Mouse (Mus musculus) stomach, postnatal 0 days (tissue): Measurements from ENCODE around the gene Sgsm2. TPM values are rescaled to one million over a fixed set of nuclear protein-coding genes. Genes with fewer than 3 reads are reported as not detected.

Source experiments
- ATAC-seq: fragments of 200-750 bp; cut with Nextera tagmentation; 2 replicates; pipeline ENCODE4 v1.8.0; 2017; ENCODE audit not compliant: low FRiP score, low TSS enrichment
- DNase-seq: peaks from one replicate; pipeline ENCODE4 v3.0.0-alpha.2; 2016; ENCODE audit warnings: low spot score
- H3K27ac ChIP-seq: fragments of 300-500 bp; sonication (generic); replicated peaks from 2 replicates; pipeline ENCODE4 v1.5.1; 2014; ENCODE audit warnings: mild to moderate bottlenecking, control low read depth
- H3K27me3 ChIP-seq: fragments of 300-500 bp; sonication (generic); 2 replicates; pipeline ENCODE4 v1.6.1; 2014; ENCODE audit warnings: low read length; ENCODE audit not compliant: control insufficient read depth, insufficient read depth
- H3K36me3 ChIP-seq: fragments of 300-500 bp; sonication (generic); 2 replicates; pipeline ENCODE4 v1.6.1; 2014; ENCODE audit warnings: low read length, mixed read lengths; ENCODE audit not compliant: control insufficient read depth, insufficient read depth
- H3K4me1 ChIP-seq: fragments of 300-500 bp; sonication (generic); replicated peaks from 2 replicates; pipeline ENCODE4 v1.6.1; 2014; ENCODE audit warnings: antibody characterized with exemption; ENCODE audit not compliant: control insufficient read depth, insufficient read depth
- H3K4me2 ChIP-seq: fragments of 300-500 bp; sonication (generic); replicated peaks from 2 replicates; pipeline ENCODE4 v1.6.1; 2014; ENCODE audit warnings: low read depth, mild to moderate bottlenecking, control low read depth, moderate library complexity
- H3K4me3 ChIP-seq: fragments of 300-500 bp; sonication (generic); 2 replicates; pipeline ENCODE4 v1.5.1; 2014; ENCODE audit warnings: low read depth, low read length, control low read depth
- H3K9ac ChIP-seq: fragments of 300-500 bp; sonication (generic); 2 replicates; pipeline ENCODE4 v1.6.1; 2014; ENCODE audit warnings: mild to moderate bottlenecking, low read length, control low read depth, mixed read lengths
- H3K9me3 ChIP-seq: fragments of 300-500 bp; sonication (generic); 2 replicates; pipeline ENCODE4 v1.6.1; 2016; ENCODE audit warnings: low read length; ENCODE audit not compliant: control insufficient read depth
- CTCF ChIP-seq: IDR thresholded peaks from 2 replicates; pipeline ENCODE4 v1.5.1; 2016; ENCODE audit warnings: antibody characterized with exemption, low read depth, mild to moderate bottlenecking, moderate library complexity
- EP300 ChIP-seq: optimal IDR thresholded peaks from 2 replicates; pipeline ENCODE3; 2016; ENCODE audit warnings: antibody characterized with exemption
- WGBS: fragments of 180-500 bp; shearing (Covaris S2); extraction: QIAGEN DNeasy Blood & Tissue Kit; methylation state at CpG from one replicate; pipeline ENCODE4 v1.1.7; 2014; 5-methylcytosine and 5-hydroxymethylcytosine counted together
- polyA plus RNA-seq: library from polyadenylated mRNA; unstranded; fragments of >200 nt; fragmentation: Nextera tagmentation; extraction: Ambion mirVana; gene quantifications from 2 replicates; pipeline ENCODE4 v1.2.1, GENCODE M21; 2015

The Sgsm2 gene
- polyA plus RNA-seq, 1 experiment from 2014 or later = 3.4 TPM

DNA sequence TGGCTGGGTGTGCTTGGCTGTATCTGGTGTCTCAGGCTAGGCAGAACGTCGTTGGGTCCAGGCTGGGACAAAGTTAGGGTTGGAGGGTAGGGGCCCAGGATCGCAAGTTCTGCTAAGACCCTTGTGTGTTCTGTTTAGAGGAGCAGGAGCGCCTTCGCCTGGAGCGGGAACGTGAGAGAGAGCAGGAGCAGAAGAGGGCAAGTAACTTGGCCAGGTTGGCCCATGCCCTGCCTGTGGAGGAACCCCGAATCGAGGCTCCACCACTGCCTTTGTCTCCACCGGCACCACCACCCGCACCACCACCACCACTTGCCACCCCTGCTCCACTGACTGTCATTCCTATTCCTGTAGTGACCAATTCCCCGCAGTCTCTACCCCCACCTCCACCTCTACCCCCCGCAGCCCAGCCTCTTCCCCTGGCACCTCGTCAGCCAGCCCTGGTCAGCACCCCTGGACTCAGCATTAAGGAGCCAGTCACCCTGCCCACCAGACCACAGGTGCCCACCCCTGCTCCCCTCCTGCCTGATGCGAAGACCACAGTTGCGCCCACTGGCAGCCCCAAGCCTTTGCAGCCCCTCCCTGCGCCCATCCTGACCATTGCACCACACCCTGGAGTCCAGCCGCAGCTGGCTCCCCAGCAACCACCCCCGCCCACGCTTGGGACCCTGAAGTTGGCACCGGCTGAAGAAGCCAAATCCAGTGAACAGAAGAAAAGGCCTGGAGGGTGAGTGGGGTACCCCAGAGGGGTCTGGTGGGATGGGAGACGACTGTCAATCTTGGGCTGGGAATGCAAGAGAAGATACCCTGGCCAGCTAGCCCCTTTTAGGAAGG is 60.4 kb downstream of the Sgsm2 start:
- no peak overlapping the region for H3K4me2 ChIP-seq
- TF ChIP-seq CTCF = no peak
- TF ChIP-seq EP300 = no peak
- H3K4me3 ChIP-seq = no peak overlapping the region
- H3K9me3 ChIP-seq = no peaks in the 10 kb centered on the region
- H3K27ac ChIP-seq = no peak overlapping the region
- ATAC-seq (no peak), DNase-seq (no peak)
- no peaks in the 10 kb centered on the region; the same call in 1 of the 2 replicates for H3K36me3 ChIP-seq
- 92% methylated on average over 21 of the region's 22 CpGs for WGBS
- H3K9ac ChIP-seq = no peak overlapping the region
- H3K27me3 ChIP-seq = no peaks in the 10 kb centered on the region
- peaks cover 12% of the 10 kb centered on the region; the same call in 1 of the 2 replicates for H3K4me1 ChIP-seq

GRCm38 (mm10) chr11:74835593-74836224 is 61.2 kb downstream of the Sgsm2 start:
- Histone ChIP-seq H3K36me3 (no peaks in the 10 kb centered on the region; the same call in 1 of the 2 replicates), H3K27me3 (no peaks in the 10 kb centered on the region), H3K4me2 (no peak overlapping the region), H3K9me3 (no peaks in the 10 kb centered on the region), H3K9ac (no peak overlapping the region), H3K4me3 (no peak overlapping the region), H3K4me1 (peaks cover 12% of the 10 kb centered on the region; the same call in 1 of the 2 replicates), H3K27ac (no peak overlapping the region)
- WGBS = 86% methylated on average over 6 of the region's 6 CpGs
- no peak for TF ChIP-seq CTCF
- TF ChIP-seq EP300 = no peak
- DNase-seq (no peak), ATAC-seq (no peak)

DNA sequence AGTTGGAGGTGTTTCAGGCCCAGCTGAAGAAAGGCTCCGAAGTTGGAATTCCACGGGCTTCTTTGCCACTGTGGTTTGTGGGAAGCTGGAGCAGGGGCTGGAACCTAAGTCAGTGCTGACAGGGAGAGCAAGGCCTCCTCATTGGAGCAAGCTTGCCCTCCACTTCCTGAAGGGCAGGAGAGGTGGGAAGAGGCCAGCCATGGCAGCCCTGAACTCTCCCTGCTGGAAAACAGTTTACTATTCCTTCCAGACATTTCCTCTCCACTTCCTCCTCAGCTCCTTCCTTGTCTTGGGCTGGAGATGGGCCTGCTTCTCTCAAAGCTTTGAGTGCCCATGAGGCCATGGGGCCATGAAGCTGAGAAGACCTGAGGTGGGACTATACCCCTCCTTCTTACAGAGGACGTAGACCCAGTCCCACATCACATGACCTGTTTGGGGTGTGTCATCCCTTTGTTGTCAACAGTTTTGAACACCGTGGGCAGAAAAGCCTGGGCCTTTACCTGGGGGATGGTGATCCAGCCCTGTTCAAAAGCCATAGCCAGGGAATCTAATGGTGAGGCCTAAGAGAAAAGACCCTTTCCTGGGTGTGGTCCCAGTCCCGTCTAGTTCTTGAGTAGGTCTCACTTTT is 62.1 kb downstream of the Sgsm2 start:
- H3K4me2 ChIP-seq = no peak overlapping the region
- peak overlapping the region; percentile 71; the same call in 1 of the 2 replicates for H3K27ac ChIP-seq
- WGBS = 42% methylated on average over 5 of the region's 5 CpGs
- no peaks in the 10 kb centered on the region for H3K27me3 ChIP-seq
- no peaks in the 10 kb centered on the region; the same call in 1 of the 2 replicates for H3K36me3 ChIP-seq
- DNase-seq (no peak), ATAC-seq (no peak)
- H3K4me3 ChIP-seq = no peak overlapping the region
- H3K9ac ChIP-seq = no peak overlapping the region
- TF ChIP-seq CTCF (no peak), EP300 (no peak)
- peaks cover 12% of the 10 kb centered on the region; the same call in 1 of the 2 replicates for H3K4me1 ChIP-seq
- H3K9me3 ChIP-seq = no peaks in the 10 kb centered on the region

GRCm38 (mm10) chr11:74834359-74834638 is 62.6 kb downstream of the Sgsm2 start:
- peak overlapping the region; percentile 71; the same call in 1 of the 2 replicates for H3K27ac ChIP-seq
- H3K36me3 ChIP-seq = no peaks in the 10 kb centered on the region; the same call in 1 of the 2 replicates
- ATAC-seq = no peak
- peaks cover 12% of the 10 kb centered on the region; the same call in 1 of the 2 replicates for H3K4me1 ChIP-seq
- H3K27me3 ChIP-seq = no peaks in the 10 kb centered on the region
- 50% methylated on average over 1 of the region's 1 CpGs for WGBS
- TF ChIP-seq EP300 (no peak), CTCF (peak; percentile 20; the same call in 1 of the 2 replicates)
- H3K9me3 ChIP-seq = no peaks in the 10 kb centered on the region
- no peak overlapping the region for H3K9ac ChIP-seq
- no peak overlapping the region for H3K4me3 ChIP-seq
- no peak overlapping the region for H3K4me2 ChIP-seq
- DNase-seq = no peak

- Histone ChIP-seq H3K4me2 (no peak overlapping the region), H3K27me3 (no peaks in the 10 kb centered on the region), H3K36me3 (no peaks in the 10 kb centered on the region; the same call in 1 of the 2 replicates), H3K4me1 (peaks cover 12% of the 10 kb centered on the region; the same call in 1 of the 2 replicates), H3K4me3 (no peak overlapping the region), H3K27ac (peak overlapping the region; percentile 71; the same call in 1 of the 2 replicates), H3K9ac (no peak overlapping the region), H3K9me3 (no peaks in the 10 kb centered on the region)
- no peak for ATAC-seq
- no peak for DNase-seq
- WGBS = 79% methylated on average over 8 of the region's 8 CpGs
- no peak for TF ChIP-seq CTCF
- TF ChIP-seq EP300 = no peak
These were observed 63.1 kb downstream of the Sgsm2 start for GRCm38 (mm10) chr11:74833536-74834358.
